Mouse (Mus musculus): Measurements from ENCODE around the gene Ppp6r3.
"Not testable (repeated sequence)": the region's sequence is repeated elsewhere in the genome, so short reads cannot be mapped to it uniquely, and the experiment has no call there.

Ppp6r3 gene

DNA sequence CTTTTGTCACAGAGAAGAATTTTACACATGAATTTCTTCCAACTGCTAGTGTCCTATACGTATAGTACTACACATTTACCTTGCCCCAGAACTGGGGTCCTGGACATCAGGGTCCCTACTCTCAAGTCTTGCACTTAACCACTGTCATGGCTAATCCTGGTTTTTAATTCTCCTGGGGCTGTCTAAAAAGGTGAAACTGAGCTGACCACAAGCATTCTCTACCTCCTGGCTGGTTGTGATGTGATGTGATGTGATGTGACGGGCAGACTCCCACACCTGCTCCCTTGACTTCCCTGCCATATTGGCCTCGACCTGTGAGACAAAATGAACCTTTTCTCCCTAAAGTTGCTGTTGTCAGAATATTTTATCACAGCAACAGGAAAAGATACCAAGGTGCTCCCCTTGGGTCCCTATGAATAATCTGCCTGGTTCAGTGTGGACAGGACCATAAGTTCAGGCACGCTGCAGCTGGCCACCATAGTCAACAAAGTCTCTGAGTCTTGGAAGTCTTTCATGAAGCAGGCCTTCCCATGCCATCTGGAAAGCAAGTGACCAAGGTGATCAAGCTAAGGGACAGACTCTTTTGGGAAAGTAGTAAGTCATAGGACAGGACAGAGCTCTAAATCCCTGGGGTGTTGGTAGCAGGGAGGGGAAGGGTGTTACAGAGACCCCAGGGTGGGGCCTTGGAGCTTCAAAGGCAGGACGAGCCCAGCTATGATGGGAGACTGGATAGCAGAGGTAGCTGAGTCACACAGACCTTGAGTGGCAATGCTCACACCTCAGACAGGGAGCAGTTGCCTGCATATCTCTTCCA, 1.1 kb upstream of the Ppp6r3 start:
- no peak for DNase-seq (ENCODE audit: low spot score)

DNA sequence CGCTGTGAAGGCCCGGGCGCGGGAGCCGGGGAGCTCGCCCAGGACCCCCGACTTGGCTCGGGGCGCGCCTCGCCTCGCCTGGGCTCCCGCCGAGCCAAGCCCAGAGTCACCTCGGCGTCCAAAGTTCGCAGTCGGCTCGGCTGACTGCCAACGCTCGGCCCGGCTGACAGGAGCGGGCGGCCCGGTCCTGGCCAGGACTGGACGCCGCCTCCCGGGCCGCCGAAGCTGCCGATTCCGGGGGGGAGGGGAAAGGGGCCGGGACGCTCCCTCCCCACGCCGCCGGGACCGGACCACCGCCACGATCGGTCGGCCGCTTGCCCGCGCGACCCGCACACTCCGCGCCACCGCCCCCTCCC, 295 bp downstream of the Ppp6r3 start:
- peak; percentile 87 for DNase-seq (ENCODE audit: low spot score)

- peak; percentile 57 for DNase-seq (ENCODE audit: low spot score)
Measured at GRCm38 (mm10) chr19:3574593-3575094, 905 bp downstream of the Ppp6r3 start.

DNA sequence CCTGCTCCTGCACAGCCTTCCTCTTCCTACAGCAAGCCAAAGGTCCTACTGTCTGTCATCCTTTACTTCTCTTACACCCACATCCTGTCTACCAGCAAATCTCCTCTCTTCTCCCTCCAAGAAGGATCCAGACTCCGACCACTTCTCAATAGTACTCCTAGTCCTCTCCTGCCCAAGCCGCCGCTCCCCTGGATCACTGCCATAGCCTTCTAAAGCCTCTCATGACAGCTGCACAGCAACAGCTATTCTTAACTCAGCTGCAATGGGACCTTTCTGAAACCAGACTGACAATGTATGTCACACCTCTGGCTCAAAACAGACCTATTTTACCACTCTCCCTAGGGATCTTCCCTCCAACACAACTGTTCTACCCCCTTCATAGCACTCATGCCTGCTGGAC, 11.2 kb downstream of the Ppp6r3 start:
- DNase-seq (ENCODE audit: low spot score): no peak

- peak; percentile 93 for DNase-seq (ENCODE audit: low spot score)
Measured at GRCm38 (mm10) chr19:3562752-3563151, 12.8 kb downstream of the Ppp6r3 start.

DNA sequence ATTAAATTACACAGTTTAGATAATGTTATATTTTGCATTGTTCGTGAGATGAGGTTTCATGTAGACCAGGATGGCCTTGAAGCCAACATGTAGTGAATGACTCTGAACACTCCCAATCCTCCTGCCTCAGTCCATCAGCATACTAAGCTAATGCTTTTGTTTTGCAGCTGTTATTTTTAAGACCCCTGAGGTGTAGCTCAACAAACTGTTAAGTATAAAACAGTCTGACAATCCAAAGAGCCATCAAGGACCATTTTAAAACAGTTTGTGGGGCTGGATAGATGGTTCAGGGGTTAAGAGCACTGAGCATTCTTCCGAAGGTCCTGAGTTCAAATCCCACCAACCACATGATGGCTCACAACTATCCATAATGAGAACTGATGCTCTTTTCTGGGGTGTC, 13.3 kb downstream of the Ppp6r3 start:
- no peak for DNase-seq (ENCODE audit: low spot score)

DNA sequence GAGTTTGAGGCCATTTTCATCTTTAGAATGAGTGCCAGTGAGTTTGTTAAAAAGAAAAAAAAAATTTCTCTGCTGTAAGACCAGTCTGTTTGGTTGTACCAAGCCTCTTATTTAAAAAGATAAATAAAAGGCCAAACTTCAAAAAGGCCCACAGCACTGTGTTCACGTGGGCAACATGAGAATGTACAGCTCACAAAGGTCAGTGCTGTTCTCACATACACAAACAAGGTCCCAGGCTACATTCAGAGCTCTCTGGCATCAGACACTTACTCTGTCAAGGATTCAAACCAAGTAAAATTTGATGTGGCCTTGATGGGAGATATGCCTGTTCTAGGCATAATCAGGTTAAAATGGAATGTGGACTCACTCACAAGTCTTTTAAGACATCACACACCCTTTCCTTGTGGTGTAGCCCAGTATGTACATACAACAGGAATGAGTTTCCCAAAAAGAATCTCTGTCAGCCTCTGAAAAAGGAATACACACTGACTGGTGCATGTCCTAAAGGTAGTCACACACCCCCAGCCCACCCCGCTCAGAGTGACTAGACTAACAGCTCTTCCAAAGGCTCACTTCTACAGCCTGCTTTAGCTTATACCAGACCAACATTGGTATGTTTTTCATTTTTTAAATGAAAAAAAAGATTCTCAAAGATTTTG, 19.3 kb downstream of the Ppp6r3 start:
- DNase-seq (ENCODE audit: low spot score): no peak

- no peak for DNase-seq (ENCODE audit: low spot score)
Measured at GRCm38 (mm10) chr19:3554785-3555184, 20.8 kb downstream of the Ppp6r3 start.

DNA sequence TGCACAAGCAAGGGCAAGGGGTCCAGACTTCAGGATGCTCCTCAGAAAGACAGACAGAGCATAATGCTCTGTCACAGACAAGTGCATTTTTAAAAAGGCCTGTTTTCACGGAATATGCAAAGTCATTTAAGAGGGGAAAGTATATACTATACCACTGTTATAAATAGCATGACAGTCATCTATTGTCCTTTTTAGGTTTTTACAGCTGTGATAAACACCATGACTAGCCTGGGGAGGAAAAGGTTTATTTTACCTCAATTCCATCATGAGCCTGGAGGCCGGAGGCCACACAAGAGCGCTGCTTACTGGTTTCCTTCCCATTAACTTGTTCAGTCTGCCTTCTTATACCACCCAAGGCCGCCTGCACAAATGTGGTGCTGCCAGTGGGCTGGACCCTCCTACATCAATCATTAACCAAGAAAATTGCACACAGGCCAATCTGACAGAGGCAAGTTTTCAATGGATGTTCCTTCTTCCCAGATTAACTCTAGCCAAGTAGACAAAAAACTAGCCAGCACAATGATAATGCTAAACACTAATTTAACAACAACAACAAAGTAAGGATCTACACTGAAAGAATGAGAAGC, 23.9 kb downstream of the Ppp6r3 start:
- no peak for DNase-seq (ENCODE audit: low spot score)

DNA sequence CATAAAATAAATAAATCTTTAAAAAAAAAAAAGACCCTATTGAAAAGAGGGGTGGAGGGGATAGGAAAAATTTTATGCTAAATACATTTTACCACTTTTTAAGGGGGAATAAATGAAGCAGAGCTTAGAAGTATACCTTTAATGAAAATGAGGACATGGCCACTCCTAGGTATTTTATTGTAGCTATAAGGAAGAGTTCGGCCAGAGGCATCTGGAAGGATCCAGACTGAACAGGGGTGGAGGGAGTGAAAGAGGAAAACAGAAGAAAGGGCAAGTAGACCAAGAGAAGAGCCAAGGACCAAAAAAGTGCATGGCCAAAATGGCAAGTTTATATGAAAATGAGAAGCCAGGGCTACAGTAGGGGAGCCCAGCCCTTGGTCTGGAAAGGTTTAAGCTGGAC, 25.4 kb downstream of the Ppp6r3 start:
- DNase-seq (ENCODE audit: low spot score): no peak

GRCm38 (mm10) chr19:3549263-3549662, 26.3 kb downstream of the Ppp6r3 start:
- no peak for DNase-seq (ENCODE audit: low spot score)

GRCm38 (mm10) chr19:3548311-3548710, 27.2 kb downstream of the Ppp6r3 start:
- no peak for DNase-seq (ENCODE audit: low spot score)

DNA sequence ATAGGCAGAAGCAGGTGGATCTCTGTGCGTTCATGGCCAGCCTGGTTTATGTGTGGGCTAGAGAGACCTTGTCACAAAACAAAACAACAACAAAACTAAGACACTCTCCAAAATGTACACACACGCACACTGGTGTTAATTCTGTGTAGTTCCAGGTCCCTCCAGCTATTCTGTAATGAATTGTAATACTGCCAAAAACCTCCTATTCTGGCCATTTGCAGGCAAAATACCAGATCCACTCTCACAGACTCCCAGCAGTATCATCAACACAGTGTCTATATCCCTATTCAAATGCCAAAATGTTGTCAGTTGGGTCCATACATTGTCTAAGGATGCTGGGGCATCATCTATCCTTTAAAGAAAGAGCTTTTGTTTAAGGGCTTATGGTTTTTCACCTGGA, 30.6 kb downstream of the Ppp6r3 start:
- no peak for DNase-seq (ENCODE audit: low spot score)

DNA sequence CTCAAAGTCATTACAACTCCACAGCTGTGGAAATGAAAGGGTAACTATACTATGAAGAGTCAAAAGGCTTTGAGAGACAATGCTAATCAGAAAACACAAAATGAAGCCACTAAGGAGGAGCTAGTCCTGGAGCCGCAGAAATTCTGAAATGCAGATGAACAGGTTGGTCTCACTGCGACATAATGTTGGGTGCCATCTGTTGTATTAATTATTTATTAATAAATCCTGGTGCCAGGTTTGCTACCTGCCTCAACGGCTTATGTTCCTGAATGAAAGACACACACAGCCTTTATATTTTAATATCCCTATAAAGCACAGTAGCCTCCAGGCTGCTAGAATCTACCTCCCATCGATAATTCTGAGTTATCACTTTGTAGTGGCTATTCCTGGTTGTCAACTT, 33.0 kb downstream of the Ppp6r3 start:
- DNase-seq (ENCODE audit: low spot score): no peak

DNA sequence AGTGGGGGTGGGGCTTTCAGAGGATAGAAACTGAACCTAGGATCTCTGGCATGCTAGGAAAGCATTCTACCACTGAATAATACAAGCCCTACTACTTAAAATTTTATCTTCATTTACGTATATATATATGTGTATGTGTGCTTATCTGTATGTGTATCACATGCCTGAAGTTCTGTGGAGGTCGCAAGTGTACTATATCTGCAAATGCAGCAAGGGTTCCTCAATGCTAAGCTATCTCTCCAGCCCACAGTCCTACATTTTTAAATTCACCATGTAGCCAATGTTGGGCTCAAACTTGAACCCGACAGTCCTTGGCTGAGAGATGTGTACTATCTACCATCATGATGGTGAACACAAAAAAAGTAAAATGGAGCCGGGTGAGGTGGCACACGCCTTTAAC, 34.6 kb downstream of the Ppp6r3 start:
- no peak for DNase-seq (ENCODE audit: low spot score)

GRCm38 (mm10) chr19:3540254-3540653, 35.3 kb downstream of the Ppp6r3 start:
- DNase-seq (ENCODE audit: low spot score): no peak

DNA sequence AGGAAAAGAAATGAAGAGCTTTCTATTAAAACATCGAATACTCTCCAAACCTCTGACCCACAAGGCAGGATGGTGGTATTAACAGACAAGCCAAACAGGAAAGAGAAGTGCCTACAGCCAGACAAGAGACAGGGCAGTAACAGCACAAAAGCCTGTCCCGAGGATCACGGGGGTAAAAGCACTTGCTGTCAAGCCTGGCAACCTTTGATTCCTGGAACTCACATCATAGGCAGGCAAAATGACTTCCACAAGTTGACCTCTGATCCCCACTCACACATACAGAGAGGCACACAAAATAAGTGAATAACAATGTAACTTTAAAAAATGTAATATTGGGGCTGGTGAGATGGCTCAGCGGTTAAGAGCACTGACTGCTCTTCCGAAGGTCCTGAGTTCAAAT, 36.1 kb downstream of the Ppp6r3 start:
- DNase-seq (ENCODE audit: low spot score): peak; percentile 25

- DNase-seq (ENCODE audit: low spot score): no peak
Measured at GRCm38 (mm10) chr19:3537658-3538057, 37.9 kb downstream of the Ppp6r3 start.

DNA sequence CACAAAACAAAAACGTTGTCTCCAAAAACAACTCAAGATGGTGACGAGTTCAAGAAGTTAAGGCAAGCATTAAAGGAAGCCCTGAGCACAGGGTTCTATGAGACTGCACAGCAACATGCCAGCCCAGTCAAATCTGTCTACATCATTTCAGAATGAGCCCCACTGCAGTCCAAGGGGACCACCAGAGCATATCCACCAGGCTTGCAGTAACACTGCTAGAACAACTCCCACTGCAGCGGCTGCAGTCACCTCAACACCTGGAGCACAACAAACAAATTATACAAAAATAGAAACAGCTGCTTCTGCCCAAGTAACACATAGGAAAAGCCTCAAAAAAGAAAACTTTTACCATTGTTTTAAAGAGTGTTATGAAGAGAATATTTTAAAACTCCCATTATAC, 40.6 kb downstream of the Ppp6r3 start:
- DNase-seq (ENCODE audit: low spot score): no peak

DNA sequence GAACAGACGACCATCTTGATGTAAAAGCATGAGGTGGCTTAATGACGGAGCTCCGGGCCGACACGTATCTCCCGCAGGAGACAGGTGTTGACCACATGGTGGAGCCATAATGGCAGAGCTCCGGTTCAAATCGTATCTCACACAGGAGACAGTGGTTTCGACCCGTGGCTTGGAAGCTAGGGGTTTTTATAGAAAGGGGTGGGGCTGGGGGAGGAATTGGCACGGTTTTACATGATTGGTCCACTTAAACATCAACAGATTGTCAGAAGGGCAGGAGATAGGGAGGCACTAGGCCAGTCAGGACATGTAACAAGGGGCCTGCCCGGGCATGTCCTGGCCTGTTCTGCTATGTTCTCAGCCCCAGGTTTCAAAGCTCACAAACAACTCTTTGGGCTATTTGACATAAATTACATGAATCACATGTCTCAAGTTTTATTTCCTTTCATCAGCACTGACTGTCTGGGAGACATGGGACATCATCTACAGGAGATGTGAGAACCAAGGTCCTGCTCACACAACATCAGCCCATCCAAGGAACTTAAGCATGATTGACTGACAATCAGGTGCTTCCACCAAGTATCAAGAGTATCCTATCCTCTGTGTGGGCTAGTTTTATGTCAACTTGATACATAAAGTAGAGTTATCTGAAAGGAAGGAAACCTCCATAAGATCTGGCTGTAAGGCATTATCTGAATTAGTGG, 42.1 kb downstream of the Ppp6r3 start:
- DNase-seq (ENCODE audit: low spot score): not testable (repeated sequence)

GRCm38 (mm10) chr19:3532717-3533260, 42.8 kb downstream of the Ppp6r3 start:
- no peak for DNase-seq (ENCODE audit: low spot score)

DNA sequence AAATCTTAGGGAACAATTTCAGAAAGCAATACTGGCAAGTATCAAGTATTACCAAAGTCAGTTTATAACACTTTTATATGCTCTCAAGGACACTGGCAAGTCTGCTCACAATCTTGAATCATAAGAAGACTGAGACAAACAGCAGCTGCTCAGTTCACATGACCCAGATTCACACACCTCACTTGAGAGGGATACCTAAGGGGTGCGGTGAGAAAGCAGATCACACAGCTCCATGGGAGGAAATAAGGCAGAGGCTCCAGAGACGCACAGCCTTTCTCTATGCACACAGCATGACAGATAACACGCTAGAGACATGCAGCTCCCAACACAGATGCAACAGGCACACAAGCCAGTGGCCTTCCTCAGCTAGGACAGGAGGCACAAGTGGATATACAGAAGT, 45.8 kb downstream of the Ppp6r3 start:
- DNase-seq (ENCODE audit: low spot score): no peak
